Mouse (Mus musculus) B cell, adult 2 months (primary cell): ENCODE data around the gene Dnajc13.
A peak's percentile ranks its signal among the peaks of the same experiment; 100 is the strongest.

Source experiments
- DNase-seq, 2 experiments: peaks; one replicate each; pipeline ENCODE4 v3.0.0; 2022

The Dnajc13 gene

DNA sequence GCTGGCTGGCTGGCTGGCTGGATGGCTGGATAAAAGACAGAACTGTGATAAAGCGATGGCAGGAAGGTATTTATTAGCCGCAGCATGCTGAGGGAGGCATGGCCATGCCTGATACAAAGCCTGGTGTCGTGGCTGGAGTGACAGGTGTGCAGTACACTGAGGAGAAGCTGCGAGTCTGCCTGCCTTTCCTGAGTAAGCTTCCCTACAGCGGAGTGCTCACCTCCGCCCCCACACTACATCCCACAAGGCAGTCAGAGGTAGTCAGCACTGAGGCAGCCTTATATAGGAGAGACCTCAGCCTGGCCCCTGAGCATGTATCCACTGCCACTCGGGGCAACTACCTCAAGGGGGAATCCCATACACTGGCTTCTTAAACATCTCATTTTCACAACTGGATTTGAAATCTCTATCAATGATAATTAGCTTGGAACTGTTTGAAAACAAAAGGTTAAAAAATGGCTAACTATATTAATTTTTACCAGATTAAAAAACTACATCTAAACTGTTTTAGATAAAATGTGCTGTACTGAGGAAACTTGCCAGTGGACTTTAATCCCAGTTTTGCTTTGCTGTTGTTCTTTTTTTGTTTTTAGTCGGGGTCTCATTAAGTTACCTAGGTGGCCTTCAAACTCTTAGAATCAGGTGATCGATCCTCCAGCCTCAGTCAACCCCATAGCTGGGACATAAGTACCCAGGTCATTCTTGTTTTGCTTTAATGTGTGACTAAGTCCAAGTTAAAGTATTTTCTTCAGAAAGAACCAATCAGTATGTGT lies 8.1 kb downstream of the Dnajc13 start:
- no peak for DNase-seq

GRCm38 (mm10) chr9:104252637-104253036 lies 10.1 kb downstream of the Dnajc13 start:
- no peak for DNase-seq

- no peak for DNase-seq
Measured at GRCm38 (mm10) chr9:104251687-104252086, 11.0 kb downstream of the Dnajc13 start.

GRCm38 (mm10) chr9:104251111-104251510 lies 11.6 kb downstream of the Dnajc13 start:
- DNase-seq: no peak

- DNase-seq: no peak
Measured at GRCm38 (mm10) chr9:104247307-104247987, 15.3 kb downstream of the Dnajc13 start.

DNA sequence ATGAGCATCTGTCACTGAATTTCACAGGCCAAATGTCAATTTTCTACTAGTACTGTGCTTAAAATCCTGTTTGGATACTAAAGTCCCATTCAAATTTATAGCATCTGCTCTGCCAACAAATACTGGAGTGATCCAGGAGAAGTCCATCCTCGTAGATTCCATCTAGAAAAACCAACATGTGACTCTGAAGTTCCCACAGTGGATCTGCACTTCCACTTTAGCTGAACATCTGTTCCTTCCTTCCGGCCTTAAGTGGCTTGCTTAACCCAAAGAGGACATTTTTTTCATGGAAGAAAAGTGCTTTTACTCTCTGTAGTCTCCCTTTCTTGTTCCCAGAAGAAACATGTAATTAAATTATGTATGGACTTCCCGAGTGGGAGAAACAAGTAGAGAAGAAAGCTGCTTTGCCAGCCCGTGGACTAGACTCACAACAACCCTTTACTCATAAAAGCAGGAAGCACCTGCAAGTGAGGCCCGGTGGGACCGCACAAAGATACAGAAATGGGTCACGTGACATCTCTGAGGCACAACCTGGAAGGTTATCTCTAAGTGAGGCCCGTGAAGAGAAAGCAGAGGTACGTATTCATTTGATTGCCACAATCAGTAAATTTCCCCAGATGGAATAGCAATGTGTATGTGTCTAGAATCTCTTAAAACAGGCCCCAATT lies 18.8 kb downstream of the Dnajc13 start:
- DNase-seq: peak; percentile 44 to 53

DNA sequence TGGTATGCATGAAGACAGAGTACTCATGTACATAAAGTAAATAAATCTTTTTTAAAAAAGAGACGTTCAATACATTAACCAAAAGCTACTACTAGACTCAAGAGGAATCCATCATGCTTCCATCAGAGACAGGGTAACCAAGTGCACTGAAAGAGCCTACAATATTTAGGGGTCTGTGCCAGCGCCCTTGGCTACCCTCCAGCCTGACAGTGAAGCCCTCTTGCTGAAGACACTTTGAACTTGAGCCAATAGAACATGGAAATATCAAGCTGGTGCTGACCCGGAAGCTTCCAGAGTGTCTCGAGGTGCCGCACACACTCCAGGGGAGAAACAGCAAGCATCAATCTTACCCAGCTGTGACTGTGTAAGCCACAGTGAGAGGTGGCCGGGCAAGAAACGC lies 22.6 kb downstream of the Dnajc13 start:
- no peak for DNase-seq

GRCm38 (mm10) chr9:104239076-104239475 lies 23.7 kb downstream of the Dnajc13 start:
- DNase-seq: no peak

DNA sequence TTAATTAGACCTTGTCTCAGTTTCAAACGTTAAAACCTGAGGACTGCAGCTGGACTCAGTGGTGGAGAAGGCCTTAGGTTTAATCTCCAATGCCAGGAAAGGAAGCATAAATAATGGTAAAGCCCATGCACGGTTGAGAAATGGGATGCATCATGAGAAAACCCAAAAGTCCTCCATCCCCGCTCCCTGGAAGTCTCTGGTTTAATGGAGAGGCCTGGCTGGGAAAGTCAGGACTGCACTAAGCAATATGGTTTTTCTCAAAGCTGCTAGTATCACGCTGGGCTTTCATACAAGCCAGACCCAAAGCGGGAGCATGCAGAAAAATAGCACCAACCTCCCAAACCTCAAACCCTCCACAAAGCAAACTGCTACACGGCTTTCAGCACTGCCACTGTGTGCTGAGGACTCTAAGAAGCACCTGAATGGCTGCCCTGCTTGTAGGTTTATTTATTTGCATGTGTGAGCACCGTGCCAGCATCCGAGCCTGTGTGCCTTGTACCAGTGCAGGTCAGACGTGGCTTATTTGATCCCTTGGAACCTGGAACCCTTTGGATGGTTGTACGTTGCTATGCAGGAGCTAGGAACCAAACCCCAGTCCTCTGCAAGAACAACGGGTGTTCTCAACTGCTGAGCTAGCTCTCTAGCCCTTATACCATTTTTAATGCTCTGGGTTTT lies 26.3 kb downstream of the Dnajc13 start:
- no peak for DNase-seq

DNA sequence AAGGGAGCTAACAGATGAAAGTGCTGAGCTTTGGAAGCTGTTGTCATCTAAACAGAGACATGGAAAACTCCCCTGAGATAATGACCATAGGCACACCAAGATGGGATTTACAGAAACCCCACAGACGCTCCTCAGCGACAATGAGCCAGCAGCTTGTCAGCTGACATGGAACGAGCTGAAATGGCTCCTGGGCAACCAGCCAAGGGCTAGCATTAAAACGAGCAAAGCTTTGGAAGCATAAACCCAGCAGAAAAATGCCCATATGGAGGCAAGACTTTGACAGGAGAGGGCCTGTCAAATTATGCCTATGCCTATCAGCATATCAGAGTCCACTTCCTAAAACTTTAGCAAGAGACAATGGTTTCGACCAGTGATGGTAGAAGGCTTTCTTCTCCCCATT lies 27.0 kb downstream of the Dnajc13 start:
- DNase-seq: no peak

GRCm38 (mm10) chr9:104233815-104234214 lies 28.9 kb downstream of the Dnajc13 start:
- DNase-seq: no peak

- DNase-seq: no peak
Measured at GRCm38 (mm10) chr9:104233060-104233459, 29.7 kb downstream of the Dnajc13 start.

GRCm38 (mm10) chr9:104232004-104232403 lies 30.7 kb downstream of the Dnajc13 start:
- no peak for DNase-seq

- no peak for DNase-seq
Measured at GRCm38 (mm10) chr9:104211402-104211801, 51.3 kb downstream of the Dnajc13 start.

- peak; percentile 62 to 67 for DNase-seq
Measured at GRCm38 (mm10) chr9:104203851-104204250, 58.9 kb downstream of the Dnajc13 start.

- no peak for DNase-seq
Measured at GRCm38 (mm10) chr9:104194528-104194927, 68.2 kb downstream of the Dnajc13 start.

GRCm38 (mm10) chr9:104193900-104194299 lies 68.8 kb downstream of the Dnajc13 start:
- no peak for DNase-seq

- no peak for DNase-seq
Measured at GRCm38 (mm10) chr9:104193327-104193726, 69.4 kb downstream of the Dnajc13 start.

- no peak for DNase-seq
Measured at GRCm38 (mm10) chr9:104192513-104192912, 70.2 kb downstream of the Dnajc13 start.

DNA sequence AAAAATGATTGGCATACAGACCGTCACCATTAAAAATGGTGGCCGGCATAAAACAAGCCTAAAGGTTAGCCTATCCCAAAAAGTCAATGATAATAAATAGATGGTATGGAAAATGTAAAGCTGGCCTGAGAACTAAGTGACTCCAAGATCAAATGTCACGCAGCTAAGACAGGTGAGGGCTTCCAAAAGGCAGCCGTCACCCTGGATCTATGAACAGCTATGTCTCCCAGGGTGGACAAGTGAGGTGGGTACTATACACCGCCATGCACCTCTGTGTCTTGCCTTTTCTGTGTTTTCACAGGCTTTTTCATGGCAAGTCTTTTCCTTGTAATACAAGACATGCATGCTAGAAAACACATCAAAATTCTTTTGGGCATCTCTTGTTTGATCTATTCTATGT lies 73.1 kb downstream of the Dnajc13 start:
- DNase-seq: no peak

GRCm38 (mm10) chr9:104188704-104189103 lies 74.0 kb downstream of the Dnajc13 start:
- no peak for DNase-seq

- DNase-seq: no peak
Measured at GRCm38 (mm10) chr9:104187028-104187427, 75.7 kb downstream of the Dnajc13 start.

- DNase-seq: no peak
Measured at GRCm38 (mm10) chr9:104183181-104183580, 79.5 kb downstream of the Dnajc13 start.
